Mouse (Mus musculus): ENCODE data around the gene Litaf. TPM values are rescaled to one million over a fixed set of nuclear protein-coding genes. Genes with fewer than 3 reads are reported as not detected.
A peak's percentile ranks its signal among the peaks of the same experiment; 100 is the strongest.

Litaf gene
- polyA plus RNA-seq, 1 experiment from 2014 or later = 79.2 TPM

GRCm38 (mm10) chr16:10984534-10984933 lies 81.4 kb downstream of the Litaf start:
- DNase-seq (no peak), ATAC-seq (no peak)
- peaks cover 60% of the 10 kb centered on the region for H3K4me1 ChIP-seq (ENCODE audit: insufficient read depth)
- H3K27ac ChIP-seq (ENCODE audit: low read depth) = 0 out of 2 replicates have a peak overlapping the region, but pooled peaks have one; percentile 19
- no peak overlapping the region for H3K4me3 ChIP-seq (ENCODE audit: low read depth, low read length)
- no peaks in the 10 kb centered on the region for H3K9me3 ChIP-seq (ENCODE audit: low read length)
- peaks cover under 1% of the 10 kb centered on the region; the same call in 1 of the 2 replicates for H3K36me3 ChIP-seq (replicated peaks; ENCODE audit: insufficient read depth, low read length)
- WGBS (ENCODE audit: insufficient replicate concordance) = 32% methylated on average over 5 of the region's 5 CpGs
- H3K27me3 ChIP-seq (ENCODE audit: insufficient read depth, low read length) = no peaks in the 10 kb centered on the region
- TF ChIP-seq CTCF (IDR thresholded peaks at IDR 0.05; ENCODE audit: low read depth) (no peak), EP300 (IDR thresholded peaks at IDR 0.05; ENCODE audit: low read depth) (no peak)
- peak overlapping the region; percentile 43 for H3K4me2 ChIP-seq (ENCODE audit: low read depth, low read length)
- H3K9ac ChIP-seq (replicated peaks) = no peak overlapping the region

DNA sequence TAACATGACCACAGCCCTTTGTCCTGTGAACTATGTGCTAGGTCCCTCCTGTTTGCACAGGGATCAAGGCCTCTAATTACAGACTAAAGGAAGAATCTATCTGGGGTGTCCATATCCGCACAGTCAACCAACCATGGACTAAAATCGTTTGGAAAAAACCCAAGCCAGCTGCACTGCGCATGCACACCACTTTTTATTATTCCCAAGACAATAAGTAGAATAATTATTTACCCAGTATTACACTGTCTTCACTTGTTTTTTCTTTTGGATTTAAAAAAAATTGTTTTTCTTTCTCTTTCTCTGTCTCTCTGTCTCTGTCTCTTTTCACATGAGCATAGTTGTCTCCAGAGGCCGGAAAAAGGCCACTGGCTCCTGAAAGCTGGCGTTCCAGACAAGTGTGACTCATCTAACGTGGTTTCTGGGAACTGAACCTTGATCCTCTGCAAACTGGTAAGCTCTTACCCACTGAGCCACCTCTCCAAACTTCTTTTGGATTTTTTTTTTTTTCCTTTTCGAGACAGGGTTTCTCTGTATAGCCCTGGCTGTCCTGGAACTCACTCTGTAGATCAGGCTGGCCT lies 84.4 kb downstream of the Litaf start:
- H3K4me1 ChIP-seq (ENCODE audit: insufficient read depth) = peaks cover 71% of the 10 kb centered on the region
- ATAC-seq (no peak; the same call in 1 of the 2 replicates), DNase-seq (no peak)
- H3K4me3 ChIP-seq (ENCODE audit: low read depth, low read length) = no peak overlapping the region
- H3K27me3 ChIP-seq (ENCODE audit: insufficient read depth, low read length) = no peaks in the 10 kb centered on the region
- H3K36me3 ChIP-seq (replicated peaks; ENCODE audit: insufficient read depth, low read length) = 0 out of 2 replicates have a peak, but pooled peaks cover 3% of the 10 kb centered on the region
- no peak overlapping the region for H3K9ac ChIP-seq (replicated peaks)
- 62% methylated on average over 7 of the region's 7 CpGs for WGBS (ENCODE audit: insufficient replicate concordance)
- no peaks in the 10 kb centered on the region for H3K9me3 ChIP-seq (ENCODE audit: low read length)
- no peak overlapping the region for H3K4me2 ChIP-seq (ENCODE audit: low read depth, low read length)
- TF ChIP-seq CTCF (IDR thresholded peaks at IDR 0.05; ENCODE audit: low read depth) = no peak
- H3K27ac ChIP-seq (ENCODE audit: low read depth) = peak overlapping the region; percentile 39; the same call in 1 of the 2 replicates

GRCm38 (mm10) chr16:10979064-10979803 lies 86.7 kb downstream of the Litaf start:
- Histone ChIP-seq H3K36me3 (replicated peaks; ENCODE audit: insufficient read depth, low read length) (peaks cover 13% of the 10 kb centered on the region), H3K27me3 (ENCODE audit: insufficient read depth, low read length) (no peaks in the 10 kb centered on the region), H3K4me1 (ENCODE audit: insufficient read depth) (peaks cover 75% of the 10 kb centered on the region), H3K4me3 (ENCODE audit: low read depth, low read length) (no peak overlapping the region), H3K9me3 (ENCODE audit: low read length) (no peaks in the 10 kb centered on the region), H3K9ac (replicated peaks) (no peak overlapping the region), H3K27ac (ENCODE audit: low read depth) (peak overlapping the region; percentile 78), H3K4me2 (ENCODE audit: low read depth, low read length) (no peak overlapping the region)
- ATAC-seq (no peak), DNase-seq (no peak)
- WGBS (ENCODE audit: insufficient replicate concordance) = 42% methylated on average over 11 of the region's 11 CpGs
- TF ChIP-seq CTCF (IDR thresholded peaks at IDR 0.05; ENCODE audit: low read depth) (no peak), EP300 (IDR thresholded peaks at IDR 0.05; ENCODE audit: low read depth) (no peak)

DNA sequence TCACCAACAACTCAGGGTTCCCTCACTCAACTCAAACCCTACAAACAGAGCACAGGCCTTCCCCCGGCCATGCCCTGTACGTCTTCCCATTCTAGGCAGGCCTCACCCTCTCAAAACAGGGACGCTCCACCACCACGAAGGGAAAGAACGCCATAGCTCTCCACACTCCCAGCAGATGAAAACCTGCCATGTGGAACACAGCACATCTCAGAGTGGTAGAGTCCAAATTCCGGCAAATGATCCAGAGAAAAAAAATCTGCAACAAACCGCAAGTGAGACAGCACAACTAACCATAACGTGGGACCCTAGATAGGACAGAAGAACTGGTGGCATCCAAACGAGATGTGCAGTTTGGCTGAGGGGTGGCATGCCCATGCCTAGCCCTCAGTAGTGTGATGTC lies 88.1 kb downstream of the Litaf start:
- H3K4me2 ChIP-seq (ENCODE audit: low read depth, low read length) = no peak overlapping the region
- ATAC-seq (no peak), DNase-seq (no peak)
- peaks cover 13% of the 10 kb centered on the region for H3K36me3 ChIP-seq (replicated peaks; ENCODE audit: insufficient read depth, low read length)
- WGBS (ENCODE audit: insufficient replicate concordance) = 61% methylated on average over 9 of the region's 9 CpGs
- peak overlapping the region; percentile 88 for H3K27ac ChIP-seq (ENCODE audit: low read depth)
- TF ChIP-seq EP300 (IDR thresholded peaks at IDR 0.05; ENCODE audit: low read depth) (no peak), CTCF (IDR thresholded peaks at IDR 0.05; ENCODE audit: low read depth) (no peak)
- H3K9ac ChIP-seq (replicated peaks) = no peak overlapping the region
- H3K27me3 ChIP-seq (ENCODE audit: insufficient read depth, low read length) = no peaks in the 10 kb centered on the region
- H3K4me1 ChIP-seq (ENCODE audit: insufficient read depth) = peaks cover 84% of the 10 kb centered on the region
- H3K9me3 ChIP-seq (ENCODE audit: low read length) = no peaks in the 10 kb centered on the region
- H3K4me3 ChIP-seq (ENCODE audit: low read depth, low read length) = no peak overlapping the region

DNA sequence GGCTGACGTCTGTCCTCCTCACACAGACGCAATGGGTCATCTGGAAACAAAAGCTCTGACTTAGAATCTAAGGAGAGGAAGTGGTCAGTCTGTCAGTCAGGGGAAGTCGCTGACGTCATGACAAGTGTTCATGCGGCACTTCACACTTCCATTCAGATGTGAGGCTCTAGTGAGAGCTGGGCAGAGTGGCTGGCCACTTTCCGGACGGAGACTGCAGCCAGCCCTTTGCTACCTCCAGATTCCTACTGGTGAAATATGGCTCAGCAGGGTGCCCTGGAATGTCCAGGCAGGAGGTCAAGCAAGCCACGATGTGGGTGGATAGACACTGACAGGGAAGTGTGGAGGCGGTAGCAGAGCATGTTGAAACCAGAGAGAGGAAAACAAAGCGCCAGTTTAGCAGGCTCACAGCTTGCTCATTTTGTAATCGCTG lies 89.7 kb downstream of the Litaf start:
- peaks cover 81% of the 10 kb centered on the region for H3K4me1 ChIP-seq (ENCODE audit: insufficient read depth)
- H3K4me3 ChIP-seq (ENCODE audit: low read depth, low read length) = no peak overlapping the region
- DNase-seq = peak; percentile 58
- H3K27ac ChIP-seq (ENCODE audit: low read depth) = peak overlapping the region; percentile 88
- H3K36me3 ChIP-seq (replicated peaks; ENCODE audit: insufficient read depth, low read length) = peaks cover 13% of the 10 kb centered on the region
- H3K9me3 ChIP-seq (ENCODE audit: low read length) = no peaks in the 10 kb centered on the region
- H3K27me3 ChIP-seq (ENCODE audit: insufficient read depth, low read length) = no peaks in the 10 kb centered on the region
- WGBS (ENCODE audit: insufficient replicate concordance) = 28% methylated on average over 11 of the region's 11 CpGs
- TF ChIP-seq CTCF (IDR thresholded peaks at IDR 0.05; ENCODE audit: low read depth) (no peak), EP300 (IDR thresholded peaks at IDR 0.05; ENCODE audit: low read depth) (peak; percentile 43; the same call in 1 of the 2 replicates)
- H3K9ac ChIP-seq (replicated peaks) = no peak overlapping the region
- peak; percentile 57 for ATAC-seq
- H3K4me2 ChIP-seq (ENCODE audit: low read depth, low read length) = peak overlapping the region; percentile 33; the same call in 1 of the 2 replicates

DNA sequence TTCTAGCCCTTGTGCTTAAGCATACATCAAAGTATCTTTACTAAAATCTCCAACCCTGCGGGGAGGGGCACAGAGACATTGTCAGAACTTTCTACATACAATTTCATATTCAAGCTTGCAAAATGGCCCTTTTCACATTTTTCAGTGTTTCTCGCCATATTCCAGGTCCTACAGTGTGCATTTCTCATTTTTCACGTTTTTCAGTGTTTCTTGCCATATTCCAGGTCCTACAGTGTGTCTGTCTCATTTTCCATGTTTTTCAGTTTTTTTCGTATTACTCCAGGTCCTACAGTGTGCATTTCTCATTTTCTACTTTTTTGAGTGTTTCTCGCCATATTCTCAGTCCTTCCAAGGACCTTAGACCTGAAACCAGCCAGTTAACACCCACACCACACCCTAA lies 91.0 kb downstream of the Litaf start:
- Histone ChIP-seq H3K4me3 (ENCODE audit: low read depth, low read length) (no peak overlapping the region), H3K9ac (replicated peaks) (no peak overlapping the region), H3K4me1 (ENCODE audit: insufficient read depth) (peaks cover 81% of the 10 kb centered on the region), H3K4me2 (ENCODE audit: low read depth, low read length) (no peak overlapping the region), H3K36me3 (replicated peaks; ENCODE audit: insufficient read depth, low read length) (peaks cover 13% of the 10 kb centered on the region), H3K9me3 (ENCODE audit: low read length) (no peaks in the 10 kb centered on the region), H3K27ac (ENCODE audit: low read depth) (no peak overlapping the region; the same call in 1 of the 2 replicates), H3K27me3 (ENCODE audit: insufficient read depth, low read length) (no peaks in the 10 kb centered on the region)
- 63% methylated on average over 5 of the region's 5 CpGs for whole genome bisulfite sequencing (ENCODE audit: insufficient replicate concordance)
- TF ChIP-seq CTCF (IDR thresholded peaks at IDR 0.05; ENCODE audit: low read depth) (no peak), EP300 (IDR thresholded peaks at IDR 0.05; ENCODE audit: low read depth) (no peak)
- ATAC-seq (no peak), DNase-seq (no peak)
